Comparison of ENCODE assay signal across 21 mouse cellular contexts in genomic region chr6:33259926-33260325, GRCm38 (mm10).
"Had no signal": no experiment of that assay in that cellular context is flagged by ENCODE, and none has a peak within 500 bp of the region (broad histone marks: within the 10 kb centered on the region; RNA-seq: fewer than 3 reads in every experiment).

No protein-coding gene starts in this region.

- H3K4me3 ChIP-seq: limb, embryonic 12.5 days; limb, embryonic 15.5 days; megakaryocyte, embryonic 14.5 days; stomach, embryonic 15.5 days had no signal

- H3K36me3 ChIP-seq: limb, embryonic 12.5 days; stomach, embryonic 15.5 days had no signal

- H3K27me3 ChIP-seq: limb, embryonic 12.5 days; limb, embryonic 15.5 days; megakaryocyte, embryonic 14.5 days; stomach, embryonic 15.5 days had no signal

- H3K4me1 ChIP-seq: limb, embryonic 15.5 days; stomach, embryonic 15.5 days had no signal

- DNase-seq: kidney, adult 2 months; kidney, postnatal 25 days; layer of hippocampus, postnatal 36 days; left cerebral cortex, postnatal 4 days; lung, embryonic 14.5 days; midbrain, embryonic 14.5 days; retina, postnatal 1 day; right cerebral cortex, postnatal 25 days; spleen, adult 18-20 months; thymus, adult 18-20 months; thymus, postnatal 14 days; thymus, postnatal 4 days had no signal

- H3K9me3 ChIP-seq: limb, embryonic 12.5 days; limb, embryonic 15.5 days; megakaryocyte, embryonic 14.5 days; stomach, embryonic 15.5 days had no signal

- H3K4me2 ChIP-seq: limb, embryonic 12.5 days; limb, embryonic 15.5 days; lung, embryonic 14.5 days; midbrain, embryonic 11.5 days; stomach, embryonic 15.5 days had no signal

- H3K27ac ChIP-seq: kidney, postnatal 0 days; limb, embryonic 12.5 days; limb, embryonic 15.5 days; macrophage; stomach, embryonic 15.5 days had no signal

- ATAC-seq: intestine, postnatal 0 days; lung, postnatal 0 days had no signal

- H3K9ac ChIP-seq: limb, embryonic 12.5 days; limb, embryonic 15.5 days; lung, embryonic 14.5 days; stomach, embryonic 15.5 days had no signal
